Mouse (Mus musculus): ENCODE measurements around the gene Timd2. TPM values are rescaled to one million over a fixed set of nuclear protein-coding genes. Genes with fewer than 3 reads are reported as not detected.
"Not testable (repeated sequence)": the region's sequence is repeated elsewhere in the genome, so short reads cannot be mapped to it uniquely, and the experiment has no call there.

Gene Timd2
- polyA plus RNA-seq (2016; fragmentation: Nextera tagmentation; extraction: Ambion mirVana) = not detected in 2 replicates

DNA sequence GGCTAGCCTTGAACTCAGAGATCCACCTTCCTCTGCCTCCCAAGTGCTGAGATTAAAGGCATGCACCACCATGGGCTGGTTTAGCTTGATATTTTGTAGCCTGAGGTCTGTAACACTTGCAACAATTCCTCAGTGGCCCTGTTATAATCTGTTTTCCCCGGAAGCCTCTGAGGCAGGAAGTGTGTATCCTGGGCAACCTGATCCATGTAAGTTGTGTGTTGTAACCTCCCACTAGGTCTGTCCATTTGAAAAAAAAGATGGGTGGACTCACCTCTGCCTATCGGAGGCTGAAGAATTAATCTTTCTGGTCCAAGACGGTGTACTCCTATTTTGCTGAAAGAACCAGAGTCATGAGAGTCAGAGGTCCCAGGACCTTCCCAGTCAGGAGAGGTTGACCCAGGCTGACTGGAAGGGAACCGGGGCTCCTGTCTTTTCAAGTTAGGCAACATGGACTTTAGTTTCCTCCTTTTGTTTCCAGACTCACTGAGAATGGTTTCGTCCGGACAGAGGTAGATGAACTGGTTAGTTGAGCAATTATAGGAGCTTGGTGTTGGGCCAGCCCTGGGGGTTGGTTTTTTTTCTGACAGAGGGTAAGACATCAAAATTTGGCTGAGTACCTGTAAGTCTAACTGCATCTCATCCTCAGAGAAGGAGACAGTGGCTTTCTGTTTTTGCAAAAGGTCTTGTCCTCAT, at the start of gene Timd2:
TSS of gene Timd2 (minus strand) at position 398 of the 693 bp plus-strand sequence.
- no peak within 1 kb of the TSS for H3K4me3 ChIP-seq
- no peaks in the 10 kb centered on the region for H3K36me3 ChIP-seq
- no peak within 1 kb of the TSS for H3K4me2 ChIP-seq (replicated peaks)
- no peaks in the 10 kb centered on the region for H3K4me1 ChIP-seq
- H3K9ac ChIP-seq = no peak within 1 kb of the TSS
- H3K27me3 ChIP-seq = no peaks in the 10 kb centered on the region
- no peak for ATAC-seq (ENCODE audit: low FRiP score)
- WGBS = 81% methylated on average over 6 of the region's 6 CpGs
- no peak within 1 kb of the TSS for H3K27ac ChIP-seq
- no peaks in the 10 kb centered on the region for H3K9me3 ChIP-seq (replicated peaks)

GRCm38 (mm10) chr11:46755714-46756113, 48.9 kb upstream of the Timd2 start:
- H3K27ac ChIP-seq; H3K9ac ChIP-seq; H3K36me3 ChIP-seq; H3K4me1 ChIP-seq; ATAC-seq (ENCODE audit: low FRiP score); H3K9me3 ChIP-seq (replicated peaks); H3K4me3 ChIP-seq; H3K4me2 ChIP-seq (replicated peaks); H3K27me3 ChIP-seq: not testable (repeated sequence)
- 81% methylated on average over 6 of the region's 6 CpGs for WGBS

GRCm38 (mm10) chr11:46754669-46755068, 47.8 kb upstream of the Timd2 start:
- Histone ChIP-seq H3K36me3 (no peaks in the 10 kb centered on the region), H3K4me2 (replicated peaks) (no peak overlapping the region), H3K4me1 (no peaks in the 10 kb centered on the region), H3K9me3 (replicated peaks) (no peaks in the 10 kb centered on the region), H3K4me3 (no peak overlapping the region), H3K9ac (no peak overlapping the region), H3K27me3 (no peaks in the 10 kb centered on the region), H3K27ac (no peak overlapping the region)
- WGBS = 73% methylated on average over 4 of the region's 4 CpGs
- no peak for ATAC-seq (ENCODE audit: low FRiP score)

DNA sequence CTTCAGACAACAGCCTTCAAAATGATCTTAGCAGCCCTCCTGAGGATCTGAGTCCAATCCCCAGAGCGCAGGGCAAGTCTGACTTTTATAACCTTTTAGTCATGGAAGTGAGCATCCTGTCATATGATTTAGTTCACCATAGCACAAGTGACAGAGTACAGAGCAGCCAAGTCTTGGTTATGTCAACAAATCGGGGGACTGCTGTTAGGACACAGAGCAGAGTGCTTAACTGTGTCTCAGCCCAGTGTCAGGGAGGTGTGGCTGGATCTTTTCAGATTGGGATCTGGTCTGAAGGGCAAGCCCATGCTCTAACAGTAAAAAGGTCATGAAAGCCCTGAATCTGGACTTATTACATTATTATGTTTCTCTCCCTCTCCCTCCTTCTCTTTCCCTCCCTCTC, 46.8 kb upstream of the Timd2 start:
- Histone ChIP-seq H3K4me2 (replicated peaks) (no peak overlapping the region), H3K27ac (no peak overlapping the region), H3K4me3 (no peak overlapping the region), H3K36me3 (no peaks in the 10 kb centered on the region), H3K4me1 (no peaks in the 10 kb centered on the region), H3K9me3 (replicated peaks) (no peaks in the 10 kb centered on the region), H3K9ac (no peak overlapping the region), H3K27me3 (no peaks in the 10 kb centered on the region)
- no peak for ATAC-seq (ENCODE audit: low FRiP score)
- 72% methylated on average over 2 of the region's 2 CpGs for WGBS

GRCm38 (mm10) chr11:46747996-46748395, 41.1 kb upstream of the Timd2 start:
- H3K9ac ChIP-seq = no peak overlapping the region
- ATAC-seq (ENCODE audit: low FRiP score) = no peak
- no peaks in the 10 kb centered on the region for H3K27me3 ChIP-seq
- H3K27ac ChIP-seq = no peak overlapping the region
- H3K36me3 ChIP-seq = no peaks in the 10 kb centered on the region
- no peaks in the 10 kb centered on the region for H3K9me3 ChIP-seq (replicated peaks)
- no peak overlapping the region for H3K4me3 ChIP-seq
- no peaks in the 10 kb centered on the region for H3K4me1 ChIP-seq
- H3K4me2 ChIP-seq (replicated peaks) = no peak overlapping the region
- 78% methylated on average over 2 of the region's 2 CpGs for WGBS

DNA sequence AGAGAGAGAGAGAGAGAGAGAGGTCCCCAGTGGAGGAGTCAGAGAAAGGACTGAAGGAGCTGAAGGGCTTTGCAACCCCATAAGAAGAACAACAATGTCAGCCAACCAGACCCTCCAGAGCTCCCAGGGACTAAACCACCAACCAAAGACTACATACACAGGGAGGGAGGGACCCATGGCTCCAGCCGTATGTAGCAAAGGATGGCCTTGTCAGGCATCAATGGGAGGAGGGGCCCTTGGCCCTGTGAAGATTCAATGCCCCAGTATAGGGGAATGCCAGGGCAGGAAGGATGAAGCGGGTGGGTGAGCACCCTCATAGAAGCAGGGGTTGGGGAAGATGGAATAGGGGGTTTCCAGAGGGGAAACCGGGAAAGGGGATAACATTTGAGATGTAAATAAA, 34.9 kb upstream of the Timd2 start:
- no peaks in the 10 kb centered on the region for H3K4me1 ChIP-seq
- no peak overlapping the region for H3K27ac ChIP-seq
- no peaks in the 10 kb centered on the region for H3K27me3 ChIP-seq
- H3K9ac ChIP-seq = no peak overlapping the region
- no peak overlapping the region for H3K4me3 ChIP-seq
- WGBS = 79% methylated on average over 3 of the region's 3 CpGs
- no peak for ATAC-seq (ENCODE audit: low FRiP score)
- H3K4me2 ChIP-seq (replicated peaks) = no peak overlapping the region
- H3K9me3 ChIP-seq (replicated peaks) = no peaks in the 10 kb centered on the region
- H3K36me3 ChIP-seq = no peaks in the 10 kb centered on the region

DNA sequence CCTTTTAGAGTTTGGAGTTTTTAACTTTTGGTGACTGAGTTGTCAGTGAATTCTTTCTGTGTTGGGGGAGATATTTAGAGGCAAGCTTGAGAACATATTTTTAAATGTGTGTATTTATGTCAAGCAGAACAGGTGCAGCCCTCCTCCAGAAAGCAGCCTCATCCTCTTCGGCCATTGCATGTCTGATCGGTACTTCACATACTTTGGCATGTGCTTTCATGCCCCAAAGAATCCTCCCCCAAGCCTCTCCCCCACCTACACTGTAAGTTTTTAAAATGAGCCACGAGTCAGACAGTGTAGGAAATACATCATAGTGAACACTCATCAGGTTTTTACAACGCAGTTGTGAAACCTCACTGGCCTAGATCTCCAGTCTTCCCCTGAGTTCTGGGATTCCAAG, 34.0 kb upstream of the Timd2 start:
- H3K27me3 ChIP-seq = no peaks in the 10 kb centered on the region
- no peaks in the 10 kb centered on the region for H3K36me3 ChIP-seq
- no peak overlapping the region for H3K27ac ChIP-seq
- no peak for ATAC-seq (ENCODE audit: low FRiP score)
- no peaks in the 10 kb centered on the region for H3K4me1 ChIP-seq
- 90% methylated on average over 4 of the region's 4 CpGs for WGBS
- no peak overlapping the region for H3K4me3 ChIP-seq
- no peak overlapping the region for H3K9ac ChIP-seq
- no peaks in the 10 kb centered on the region for H3K9me3 ChIP-seq (replicated peaks)
- no peak overlapping the region for H3K4me2 ChIP-seq (replicated peaks)

DNA sequence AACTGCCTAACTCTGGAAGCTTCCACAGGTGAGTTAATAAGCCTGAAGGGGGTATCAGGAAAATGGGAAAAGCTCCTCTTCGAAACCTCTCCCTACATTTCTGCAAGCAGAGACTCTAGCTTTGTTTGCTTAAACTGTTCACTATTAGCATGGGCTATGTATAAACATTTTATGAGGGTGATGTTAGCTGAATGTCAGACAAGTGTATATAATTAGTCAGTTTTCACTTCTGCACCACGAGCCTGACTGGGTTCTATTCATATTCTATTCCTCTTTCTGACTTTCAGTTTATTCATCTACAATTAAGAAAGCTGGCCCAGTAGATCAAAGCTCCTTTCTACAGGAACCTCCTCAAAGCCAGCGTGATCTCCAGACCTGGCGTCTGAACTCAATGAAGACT, 32.6 kb upstream of the Timd2 start:
- no peak overlapping the region for H3K27ac ChIP-seq
- WGBS = 86% methylated on average over 4 of the region's 4 CpGs
- ATAC-seq (ENCODE audit: low FRiP score) = no peak
- no peaks in the 10 kb centered on the region for H3K4me1 ChIP-seq
- no peaks in the 10 kb centered on the region for H3K27me3 ChIP-seq
- H3K9me3 ChIP-seq (replicated peaks) = no peaks in the 10 kb centered on the region
- no peak overlapping the region for H3K4me3 ChIP-seq
- H3K36me3 ChIP-seq = no peaks in the 10 kb centered on the region
- no peak overlapping the region for H3K4me2 ChIP-seq (replicated peaks)
- no peak overlapping the region for H3K9ac ChIP-seq

GRCm38 (mm10) chr11:46735076-46735475, 28.2 kb upstream of the Timd2 start, which contains the start of gene Havcr1:
TSS of gene Havcr1 (plus strand) at chr11:46735080.
- H3K4me3 ChIP-seq; ATAC-seq (ENCODE audit: low FRiP score); H3K27me3 ChIP-seq; H3K27ac ChIP-seq; H3K9ac ChIP-seq; H3K4me2 ChIP-seq (replicated peaks); H3K4me1 ChIP-seq; H3K36me3 ChIP-seq; H3K9me3 ChIP-seq (replicated peaks): not testable (repeated sequence)
- 88% methylated on average over 1 of the region's 1 CpGs for WGBS

- ATAC-seq (ENCODE audit: low FRiP score) = no peak
- Histone ChIP-seq H3K4me3 (no peak overlapping the region), H3K36me3 (no peaks in the 10 kb centered on the region), H3K9me3 (replicated peaks) (no peaks in the 10 kb centered on the region), H3K27ac (no peak overlapping the region), H3K4me2 (replicated peaks) (no peak overlapping the region), H3K27me3 (no peaks in the 10 kb centered on the region), H3K9ac (no peak overlapping the region), H3K4me1 (no peaks in the 10 kb centered on the region)
- WGBS = 75% methylated on average over 1 of the region's 1 CpGs
Measured at GRCm38 (mm10) chr11:46734617-46735016, 27.8 kb upstream of the Timd2 start.

DNA sequence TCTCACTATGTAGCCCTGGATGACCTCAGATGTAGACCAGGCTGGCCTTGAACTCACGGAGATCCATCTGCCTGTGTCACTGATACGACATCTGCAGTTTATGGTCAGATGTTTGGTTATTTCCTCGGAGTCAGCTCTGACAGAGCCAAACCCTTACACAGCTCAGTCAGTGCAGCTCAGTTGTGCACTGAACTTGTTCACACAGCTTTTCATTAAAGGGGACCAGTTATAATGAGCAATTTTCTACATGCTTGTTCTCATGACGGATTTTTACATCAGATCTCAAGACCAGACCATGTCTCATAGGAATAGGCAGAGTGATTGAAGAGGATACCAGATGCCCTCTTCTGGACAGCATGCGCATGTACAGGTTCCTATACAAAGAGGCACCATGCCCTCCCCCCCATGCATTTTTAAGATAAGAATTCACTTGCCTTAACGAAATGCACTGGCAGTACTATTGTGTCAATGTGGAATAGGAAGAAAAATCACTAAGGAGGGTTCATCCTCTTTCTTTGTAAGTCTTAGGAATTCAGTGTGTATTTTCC, 26.5 kb upstream of the Timd2 start:
- no peak overlapping the region for H3K4me2 ChIP-seq (replicated peaks)
- H3K27me3 ChIP-seq = no peaks in the 10 kb centered on the region
- no peak for ATAC-seq (ENCODE audit: low FRiP score)
- H3K9ac ChIP-seq = no peak overlapping the region
- no peaks in the 10 kb centered on the region for H3K36me3 ChIP-seq
- no peak overlapping the region for H3K27ac ChIP-seq
- H3K4me3 ChIP-seq = no peak overlapping the region
- no peaks in the 10 kb centered on the region for H3K4me1 ChIP-seq
- WGBS = 62% methylated on average over 6 of the region's 6 CpGs
- H3K9me3 ChIP-seq (replicated peaks) = no peaks in the 10 kb centered on the region

- Histone ChIP-seq H3K9me3 (replicated peaks) (no peaks in the 10 kb centered on the region), H3K4me3 (no peak overlapping the region), H3K27ac (no peak overlapping the region), H3K4me1 (no peaks in the 10 kb centered on the region), H3K9ac (no peak overlapping the region), H3K36me3 (no peaks in the 10 kb centered on the region), H3K4me2 (replicated peaks) (no peak overlapping the region), H3K27me3 (no peaks in the 10 kb centered on the region)
- 90% methylated on average over 11 of the region's 11 CpGs for WGBS
- no peak for ATAC-seq (ENCODE audit: low FRiP score)
Measured at GRCm38 (mm10) chr11:46731541-46732070, 24.7 kb upstream of the Timd2 start.

GRCm38 (mm10) chr11:46698830-46699229, 8.0 kb downstream of the Timd2 start:
- 91% methylated on average over 5 of the region's 5 CpGs for WGBS
- Histone ChIP-seq H3K4me3 (no peak overlapping the region), H3K27ac (no peak overlapping the region), H3K4me1 (no peaks in the 10 kb centered on the region), H3K9ac (no peak overlapping the region), H3K4me2 (replicated peaks) (no peak overlapping the region), H3K27me3 (no peaks in the 10 kb centered on the region), H3K9me3 (replicated peaks) (no peaks in the 10 kb centered on the region), H3K36me3 (no peaks in the 10 kb centered on the region)
- ATAC-seq (ENCODE audit: low FRiP score) = no peak
